Mouse (Mus musculus) testis, postnatal 14 days (tissue): ENCODE data around the gene Gm20388.

Source experiments
- DNase-seq: peaks from one replicate; pipeline ENCODE4 v3.0.0; 2021; ENCODE audit warnings: low spot score

Gene Gm20388

DNA sequence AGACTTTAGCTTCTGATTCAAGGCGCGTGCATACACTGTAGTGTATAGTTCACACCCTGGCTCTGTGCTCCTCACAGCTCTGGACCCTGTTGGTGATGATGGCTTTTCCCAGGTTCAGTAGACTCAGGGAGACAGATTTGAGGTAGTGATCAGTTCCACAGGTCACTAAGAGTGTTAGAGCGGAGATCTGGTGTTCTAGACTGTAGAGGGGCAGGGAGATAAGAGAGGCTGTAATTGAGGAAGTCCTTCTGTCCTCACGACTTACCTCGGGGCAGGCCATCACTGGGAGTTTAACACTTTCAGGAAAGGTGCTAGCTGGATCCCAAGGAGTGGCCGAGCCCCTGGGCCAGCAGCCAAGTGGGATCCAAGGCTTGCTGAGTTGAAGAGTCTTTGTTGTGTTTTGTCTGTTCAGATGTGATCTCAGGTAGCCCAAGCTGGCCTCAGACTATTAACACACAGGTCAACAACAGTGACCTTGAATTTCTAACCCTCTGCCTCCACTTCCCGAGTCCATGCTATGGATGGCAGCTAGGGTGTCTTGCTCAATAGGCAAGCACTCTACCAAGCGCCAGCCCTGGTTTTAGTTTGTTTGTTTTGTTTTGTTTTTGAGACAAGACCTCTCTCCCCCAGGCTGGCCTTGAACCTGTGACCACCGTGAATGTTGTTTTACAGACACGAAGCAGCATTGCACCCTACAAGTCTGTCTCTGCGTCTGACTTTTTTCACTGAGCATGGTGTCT is 564.0 kb downstream of the Gm20388 start:
- no peak for DNase-seq

DNA sequence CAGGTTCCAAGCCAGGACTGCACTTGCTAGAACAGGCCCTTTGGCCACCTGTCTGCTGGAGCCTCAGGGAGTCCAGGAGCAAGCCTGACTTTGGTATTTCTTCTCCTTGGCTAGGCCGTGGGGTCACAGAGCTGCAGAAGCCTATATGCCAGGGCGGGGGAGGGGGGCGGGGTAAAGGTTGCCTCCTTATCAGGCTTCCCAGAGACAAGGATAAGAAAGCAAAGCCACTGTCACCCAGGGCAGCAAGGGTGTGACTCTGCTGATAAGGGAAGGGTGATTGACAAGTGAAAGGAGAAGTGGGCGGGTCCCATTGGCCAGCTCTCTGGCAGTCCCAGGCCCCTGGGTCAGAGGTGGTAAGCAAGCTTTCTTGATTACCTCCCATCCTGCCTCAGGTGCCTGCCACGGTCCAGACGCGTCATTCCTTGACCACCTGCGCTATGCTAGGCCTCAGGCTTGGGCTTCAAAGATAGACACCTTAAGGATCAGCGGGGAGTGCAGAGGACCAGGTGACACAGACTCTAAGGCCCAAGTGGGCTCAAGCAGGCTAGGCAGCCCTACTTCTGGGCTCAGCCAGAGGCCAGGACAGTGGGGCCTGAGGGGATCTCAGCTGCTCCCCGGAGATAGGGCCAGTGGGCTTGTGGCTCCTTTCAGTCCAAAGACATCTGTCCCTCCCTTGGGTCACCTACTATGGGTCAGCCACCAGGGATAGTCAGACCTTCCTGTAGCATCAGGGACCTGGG is 565.0 kb downstream of the Gm20388 start:
- no peak for DNase-seq

DNA sequence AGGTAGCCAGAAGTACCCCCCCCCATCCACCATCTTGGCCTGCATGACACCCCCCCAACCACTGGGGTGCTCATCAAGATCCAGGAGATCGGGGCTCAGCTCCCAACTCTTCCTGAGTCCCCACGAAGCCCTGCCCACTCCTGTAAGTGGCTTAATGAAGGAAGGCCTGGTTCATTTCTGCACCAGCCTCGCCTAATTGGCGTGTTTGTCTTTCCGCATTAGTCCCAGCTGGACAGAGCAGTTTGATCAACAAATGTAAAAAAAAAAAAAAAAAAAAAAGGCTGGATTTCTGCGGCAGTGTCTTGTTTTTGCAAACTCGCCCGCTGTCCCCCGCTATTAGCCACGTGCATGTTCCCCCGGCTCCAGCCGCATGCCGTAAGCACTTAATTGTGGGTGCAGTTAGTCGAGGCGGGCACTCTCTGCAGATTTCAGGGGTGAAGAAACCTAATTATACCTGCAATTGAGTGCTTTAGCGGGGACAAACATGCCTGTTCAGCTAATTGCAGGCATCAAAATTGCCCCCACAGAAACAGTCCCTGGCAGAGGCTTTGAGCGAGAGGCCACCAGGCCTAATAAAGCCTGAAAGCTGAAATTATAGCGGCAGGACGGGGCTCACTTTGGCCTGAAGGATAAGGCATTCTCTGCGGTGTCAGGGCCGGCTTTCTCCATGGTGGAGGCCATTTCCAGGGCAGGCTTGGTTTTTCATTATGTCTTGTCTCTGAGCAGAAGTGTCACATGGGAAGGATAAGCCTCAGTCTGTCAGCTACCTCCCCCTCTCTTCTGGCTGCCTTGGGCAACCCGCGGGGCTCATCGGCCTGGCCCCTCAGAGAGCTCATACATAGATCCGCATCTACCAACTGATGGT is 566.3 kb downstream of the Gm20388 start:
- no peak for DNase-seq

DNA sequence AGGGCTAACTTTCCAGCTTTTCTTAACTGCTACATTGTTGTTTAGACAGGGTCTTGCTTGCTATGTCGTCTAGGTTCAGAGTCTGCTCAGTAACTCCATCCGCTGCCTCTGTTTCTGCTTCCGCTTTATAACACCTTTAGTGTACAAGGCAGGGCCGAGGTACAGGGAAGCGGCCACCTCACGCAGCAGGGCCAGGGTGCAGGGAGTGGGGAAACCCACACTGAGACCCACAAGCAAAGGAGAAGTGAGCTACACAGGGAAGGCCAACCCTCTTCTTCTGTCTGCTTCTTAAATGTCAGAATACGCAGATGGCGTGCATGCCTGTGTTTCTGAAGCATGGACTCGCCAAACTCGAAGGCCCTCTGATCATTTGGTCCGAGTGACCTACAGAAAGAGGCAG is 568.1 kb downstream of the Gm20388 start:
- DNase-seq, result no peak

DNA sequence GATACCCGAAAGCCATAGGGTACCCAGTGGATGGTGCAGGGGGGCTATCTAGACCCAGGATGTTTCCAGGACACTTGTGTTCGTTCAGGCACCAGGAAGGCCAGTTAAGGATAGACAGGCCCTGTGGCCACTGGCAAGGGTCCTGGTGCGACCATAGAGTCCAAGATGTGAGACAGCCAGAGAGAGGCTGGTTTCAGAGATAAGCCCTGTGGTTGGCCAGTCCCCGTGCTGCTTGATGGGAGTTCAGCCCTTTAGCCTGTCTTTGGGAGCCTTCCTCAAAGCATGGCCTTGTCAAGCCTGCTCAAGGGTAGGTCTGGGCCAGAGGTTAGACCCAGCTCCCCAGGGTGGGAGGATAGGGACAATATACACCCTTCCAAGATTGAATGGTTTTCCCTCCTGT is 569.0 kb downstream of the Gm20388 start:
- DNase-seq, result no peak

DNA sequence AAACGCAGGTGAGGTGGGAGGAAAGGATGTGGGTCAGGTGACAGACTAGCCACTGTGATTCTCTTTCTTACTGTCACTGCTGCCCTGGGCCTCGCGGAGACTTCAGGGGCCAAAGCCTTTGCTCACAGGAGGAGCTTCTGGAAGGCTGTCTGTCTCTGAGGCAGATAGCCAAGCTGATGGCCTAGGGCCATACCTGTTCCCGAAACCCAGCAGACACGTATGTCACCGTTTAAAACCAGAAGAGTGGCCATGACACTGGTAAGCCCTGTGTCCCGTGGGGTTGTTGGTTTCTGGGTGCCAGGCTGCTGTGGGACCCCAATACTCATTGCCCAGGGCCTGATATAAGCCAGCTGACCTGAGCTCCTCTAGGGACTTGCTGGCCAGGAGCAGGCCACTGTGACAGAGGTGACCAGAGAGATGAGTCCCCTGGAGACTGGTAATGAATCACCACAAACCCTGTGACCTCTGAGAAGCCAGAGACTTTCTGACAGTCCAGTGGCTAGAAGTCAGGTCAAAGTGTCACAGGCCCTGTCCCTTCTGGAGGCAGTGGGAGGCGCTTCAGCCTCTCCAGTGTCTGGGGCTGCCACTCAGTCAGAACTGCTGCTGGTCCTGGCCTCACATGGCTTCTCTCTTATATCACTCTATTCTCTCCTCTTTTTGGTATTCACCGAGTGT is 571.5 kb downstream of the Gm20388 start:
- DNase-seq, result no peak

DNA sequence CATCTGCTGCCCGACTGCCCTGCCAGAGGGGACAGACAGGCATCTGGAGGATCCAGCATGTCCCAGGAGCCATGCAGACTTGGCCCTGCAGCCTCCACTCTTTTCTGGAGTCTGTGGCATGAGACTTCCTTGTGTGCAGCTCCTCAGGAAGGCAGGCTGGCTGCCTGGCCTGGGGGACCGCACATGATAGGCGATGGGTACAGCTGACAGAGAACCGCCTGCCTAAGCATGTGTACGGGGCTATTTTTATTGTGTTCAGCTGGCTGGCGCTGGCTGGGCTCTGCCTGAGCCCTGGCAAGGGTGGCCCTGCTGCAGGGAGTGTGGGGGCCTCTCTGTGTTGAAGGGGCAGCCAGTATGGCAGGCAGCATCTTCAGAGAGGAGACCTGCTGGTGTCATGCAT is 573.8 kb downstream of the Gm20388 start:
- no peak for DNase-seq

DNA sequence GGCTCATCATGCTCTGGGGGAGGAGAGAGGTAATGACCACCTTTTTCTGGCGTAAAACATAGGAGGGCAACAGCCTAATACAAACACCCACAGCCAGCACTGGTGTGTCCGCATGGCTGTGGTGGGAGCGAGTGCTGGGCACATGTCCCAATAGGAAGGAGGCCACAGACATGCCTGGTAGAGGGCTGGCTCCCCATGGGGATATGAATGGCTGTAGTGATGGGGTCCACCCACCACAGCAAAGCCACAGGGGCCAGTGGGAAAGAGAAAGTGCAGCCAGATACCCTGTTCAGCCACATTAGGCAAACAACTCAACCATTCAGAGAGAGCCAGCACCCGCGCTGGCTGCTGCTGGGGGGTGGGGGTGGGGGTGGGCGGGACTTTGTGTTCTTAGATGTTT is 574.5 kb downstream of the Gm20388 start:
- no peak for DNase-seq

DNA sequence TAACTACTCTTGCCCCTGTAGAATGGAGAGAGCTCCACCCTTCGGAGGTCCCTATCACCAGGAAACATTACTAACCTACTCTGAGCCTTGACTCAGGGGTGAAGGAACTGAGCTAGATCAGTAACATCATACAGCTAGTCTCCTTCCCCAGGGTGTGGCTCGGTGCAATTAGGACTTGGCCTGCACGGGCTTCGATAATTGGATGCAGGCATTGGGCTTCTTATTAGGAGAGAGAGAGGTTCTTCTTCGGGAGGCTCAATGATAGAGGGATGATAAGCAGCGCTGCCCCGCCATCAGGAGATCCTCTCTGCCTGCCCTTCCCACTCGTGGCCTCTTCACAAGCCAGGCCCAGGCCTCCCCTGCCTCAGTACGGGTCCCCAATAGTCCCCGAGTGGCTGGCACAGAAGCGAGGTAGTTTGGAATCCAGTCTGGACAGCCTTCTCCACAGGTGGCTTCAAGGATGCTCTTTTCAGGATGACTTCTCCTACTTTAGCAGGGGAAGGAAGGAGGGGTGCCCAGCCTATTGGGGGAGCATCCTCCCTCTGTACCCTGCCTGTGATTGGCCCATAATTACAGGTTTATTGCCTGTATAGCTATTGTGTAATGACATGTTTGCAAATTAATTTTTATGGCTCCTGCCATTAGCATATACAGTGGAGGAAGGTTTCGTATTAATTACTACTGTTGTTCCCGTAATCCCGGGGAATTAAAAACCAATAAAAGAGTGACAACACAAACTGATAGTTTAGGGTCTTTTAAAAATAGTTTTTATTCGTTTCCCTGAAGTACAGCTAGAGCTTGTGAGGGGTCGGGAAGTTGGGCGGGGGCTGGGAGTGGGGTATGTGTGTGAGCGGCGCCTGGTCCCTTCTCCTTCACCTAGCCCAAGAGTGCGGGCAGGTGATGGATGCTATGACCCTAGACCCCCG is 575.2 kb downstream of the Gm20388 start:
- no peak for DNase-seq

DNA sequence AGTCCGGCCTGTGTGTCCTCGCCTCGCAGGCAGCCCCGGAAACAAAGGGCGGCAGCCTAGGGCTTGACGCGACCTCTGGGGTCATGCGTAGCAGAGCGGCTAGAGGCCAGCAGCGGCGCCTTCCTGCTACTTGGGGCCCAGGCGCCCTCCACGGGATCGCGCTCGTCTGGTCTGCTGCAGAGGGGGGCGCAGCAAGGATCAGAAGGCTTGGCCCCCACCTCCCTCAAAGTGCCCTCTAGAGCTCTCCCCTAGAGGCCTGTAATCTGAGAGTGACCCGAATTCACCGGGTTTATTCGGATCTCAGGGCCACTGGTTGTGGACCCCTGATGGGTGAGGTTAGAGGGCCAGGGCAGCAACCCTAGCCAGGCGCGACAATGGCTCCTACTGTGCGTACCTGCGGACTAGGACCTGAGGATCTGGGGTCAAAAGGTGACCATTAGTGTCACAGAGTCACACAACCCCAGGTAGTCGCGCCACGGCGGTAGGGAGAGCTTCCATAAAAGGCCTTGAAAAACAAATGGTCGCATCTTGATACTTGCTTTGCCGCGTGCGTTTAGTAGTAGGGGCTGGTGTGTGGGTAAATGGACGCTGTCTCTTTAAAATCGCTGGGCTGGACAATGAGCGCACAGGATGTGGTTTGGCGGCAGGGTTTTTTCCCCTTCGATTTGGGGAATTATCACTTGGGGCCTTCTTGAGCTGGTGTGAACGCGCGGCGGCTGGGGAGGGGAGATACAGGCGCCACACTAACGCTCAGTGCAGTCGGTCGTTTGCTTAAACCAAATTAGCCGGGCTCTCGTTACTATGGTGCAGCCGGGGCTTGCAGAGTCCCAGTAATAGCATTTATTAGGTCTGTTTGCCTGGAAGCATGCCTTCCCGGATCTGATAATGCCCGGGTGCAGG is 576.1 kb downstream of the Gm20388 start:
- peak; percentile 34 for DNase-seq

DNA sequence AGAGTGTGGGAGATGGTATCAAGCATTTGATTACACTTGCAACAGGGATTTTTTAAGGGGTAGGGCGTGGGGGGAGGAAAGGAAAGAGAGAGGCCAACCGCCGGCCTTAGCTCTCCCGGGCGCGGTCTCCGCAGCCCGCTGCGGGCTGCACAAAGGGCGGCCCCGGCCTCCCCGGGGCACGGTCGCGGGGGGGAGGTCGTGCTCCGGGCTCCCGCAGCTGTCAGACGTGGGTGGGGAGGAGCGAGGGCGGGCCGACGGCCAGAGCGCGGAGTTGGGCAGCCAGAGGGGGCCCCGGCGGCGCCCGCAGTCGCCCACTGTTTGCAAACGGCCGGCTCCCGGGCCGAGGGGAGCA is 576.7 kb downstream of the Gm20388 start:
- DNase-seq, result no peak

DNA sequence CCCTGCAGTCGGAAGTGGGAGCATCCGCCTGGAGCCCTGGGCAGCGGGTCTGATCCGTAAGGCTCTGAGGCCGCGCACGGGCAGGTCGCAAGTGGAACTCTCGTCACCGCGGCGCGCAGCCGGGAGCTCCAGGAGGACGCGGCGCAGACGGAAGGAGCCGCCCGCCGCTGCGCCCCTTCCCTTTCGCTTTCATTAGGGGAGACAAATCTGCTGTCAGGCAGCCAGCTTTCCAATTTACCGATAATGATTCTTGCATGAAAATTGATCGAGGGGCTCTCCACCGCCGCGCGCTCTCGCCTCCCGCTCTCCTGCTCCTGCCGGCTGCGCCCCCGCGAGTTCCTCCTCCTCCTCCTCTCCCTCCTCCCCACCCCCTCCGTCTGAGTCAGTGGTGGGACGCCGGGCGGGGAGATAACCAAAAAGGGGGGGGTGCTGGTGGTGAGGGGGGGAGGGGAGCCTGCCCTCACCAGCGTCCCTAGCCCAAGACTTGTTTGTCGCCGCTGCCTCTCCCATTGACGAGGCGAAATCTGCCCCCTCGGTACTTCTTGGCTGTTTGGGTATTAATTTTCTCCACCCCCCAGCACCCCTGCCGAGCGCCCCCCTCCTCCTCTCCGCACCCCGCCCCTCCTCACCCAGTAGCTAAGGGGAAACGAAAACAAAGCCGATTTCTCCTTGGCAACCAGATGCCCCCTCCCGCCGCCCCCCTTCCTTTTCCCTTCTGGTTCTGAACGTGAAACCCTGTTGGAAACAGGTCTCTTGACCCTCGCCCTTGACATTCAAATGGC is 577.3 kb downstream of the Gm20388 start:
- peak; percentile 47 for DNase-seq

DNA sequence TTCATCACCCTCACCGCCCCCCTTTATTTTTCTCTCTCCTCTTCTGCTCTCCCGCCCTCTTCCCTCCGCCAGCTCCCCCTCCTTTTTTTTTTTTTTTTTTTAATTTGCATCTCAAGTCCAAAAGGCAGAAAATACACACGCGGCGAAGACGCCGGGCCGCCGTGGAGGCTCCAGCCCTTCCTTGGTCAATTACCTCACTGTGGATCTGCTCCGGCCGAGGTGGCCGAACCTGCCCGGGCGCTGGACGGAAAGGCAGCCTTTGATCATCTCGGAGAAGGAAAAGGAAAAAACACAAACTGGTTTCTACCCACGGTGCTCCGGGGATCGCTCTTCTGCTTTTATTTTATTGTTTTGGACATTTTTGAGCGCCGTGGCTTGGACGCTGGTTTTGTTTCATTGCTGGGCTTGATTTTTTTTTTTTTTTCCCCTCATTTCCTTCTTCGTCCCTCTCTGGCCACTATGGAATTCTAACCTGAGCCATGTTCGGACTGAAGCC is 578.0 kb downstream of the Gm20388 start:
- no peak for DNase-seq

DNA sequence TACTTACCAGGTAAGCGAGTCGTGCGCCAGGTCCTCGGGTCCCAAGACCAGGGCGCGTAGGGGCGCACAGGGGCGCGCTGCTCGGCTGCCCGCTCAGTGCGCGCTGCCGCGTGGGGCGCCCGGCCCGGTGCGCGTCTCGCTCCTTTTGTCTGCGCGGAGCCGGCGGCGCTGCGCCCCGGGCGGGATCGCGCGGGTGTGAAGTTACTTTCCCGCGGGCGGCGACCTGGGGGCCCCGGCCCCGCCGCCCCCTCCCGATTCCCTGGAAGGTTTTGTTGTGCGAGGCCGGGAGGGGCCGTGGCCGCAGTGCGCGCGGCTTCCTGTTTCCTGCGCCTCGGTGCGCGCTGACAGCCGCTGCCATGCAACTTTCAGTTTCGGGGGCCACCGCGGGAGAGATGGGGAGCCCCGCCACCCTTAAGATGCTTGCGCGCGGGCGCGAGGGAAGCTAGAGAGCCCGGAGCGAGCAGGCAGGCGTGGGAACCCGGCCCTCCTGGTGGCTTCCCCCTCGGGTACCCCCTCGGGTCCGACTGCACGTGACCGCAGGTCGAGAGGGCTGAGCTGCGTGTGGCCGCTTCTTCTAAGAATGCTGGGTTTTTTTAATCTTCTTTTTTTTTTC is 578.6 kb downstream of the Gm20388 start:
- peak; percentile 60 for DNase-seq

DNA sequence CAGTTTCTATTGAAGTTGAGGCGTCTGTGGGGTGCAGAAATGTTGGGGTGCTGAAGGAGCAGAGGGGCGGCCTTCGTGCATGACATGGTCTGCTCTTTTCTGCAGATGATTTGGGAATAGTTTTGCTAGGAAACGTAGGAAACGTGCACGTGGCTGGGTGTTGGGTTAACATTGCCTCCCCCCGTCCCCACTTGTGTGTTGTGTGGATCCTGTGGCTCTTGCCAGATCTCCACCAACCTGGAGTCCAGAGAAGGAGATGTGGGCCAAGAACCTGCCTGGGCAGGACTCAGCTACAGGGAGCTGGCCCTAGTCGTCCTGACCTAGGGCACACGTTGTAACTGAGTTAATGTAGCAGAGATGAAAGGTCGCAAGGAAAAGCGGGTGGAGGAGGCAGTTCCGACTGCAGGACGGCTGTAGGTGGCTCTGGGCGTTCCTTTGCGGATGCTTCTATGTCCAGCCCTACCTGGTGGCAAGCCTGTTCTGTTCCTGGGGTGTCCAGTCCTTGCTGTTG is 579.2 kb downstream of the Gm20388 start:
- peak; percentile 29 for DNase-seq

DNA sequence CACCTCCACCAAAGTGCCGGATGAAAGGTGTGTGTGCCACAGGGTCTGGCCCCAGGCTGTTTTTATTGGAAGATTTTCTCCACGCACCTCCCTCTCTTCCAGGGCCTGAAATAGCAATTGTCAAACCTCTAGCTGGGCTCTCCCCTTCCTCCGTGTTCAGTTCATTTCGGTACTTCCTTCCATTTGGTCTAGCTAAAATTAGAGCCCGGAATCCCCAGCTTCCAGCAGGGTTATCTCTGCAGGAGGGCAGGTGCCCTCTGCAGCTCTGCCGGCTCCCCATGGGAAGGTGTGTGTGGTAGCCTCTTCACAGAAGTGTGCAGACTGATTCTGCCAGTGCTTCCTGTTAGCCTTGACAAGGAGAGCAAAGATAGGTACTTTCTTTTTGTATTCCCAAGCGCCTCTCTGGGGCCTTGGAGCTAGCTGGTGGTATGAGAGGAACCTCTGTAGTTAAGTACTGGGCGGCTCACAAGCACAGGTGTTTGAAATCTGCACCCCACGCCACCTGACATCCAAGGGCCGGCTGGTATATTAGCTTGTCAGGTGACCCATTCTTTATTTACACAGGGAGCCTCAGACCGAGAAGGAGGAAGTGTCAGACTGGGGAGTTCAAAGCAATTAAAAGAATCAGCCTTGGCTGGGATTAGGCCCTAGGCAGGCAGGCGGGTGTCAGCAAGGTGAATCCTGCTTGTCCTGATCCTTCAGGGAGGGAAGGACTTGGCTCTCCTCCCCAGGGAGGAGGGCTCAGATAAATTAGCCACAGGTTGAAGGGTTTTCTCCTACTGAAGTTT is 579.9 kb downstream of the Gm20388 start:
- DNase-seq, result no peak

DNA sequence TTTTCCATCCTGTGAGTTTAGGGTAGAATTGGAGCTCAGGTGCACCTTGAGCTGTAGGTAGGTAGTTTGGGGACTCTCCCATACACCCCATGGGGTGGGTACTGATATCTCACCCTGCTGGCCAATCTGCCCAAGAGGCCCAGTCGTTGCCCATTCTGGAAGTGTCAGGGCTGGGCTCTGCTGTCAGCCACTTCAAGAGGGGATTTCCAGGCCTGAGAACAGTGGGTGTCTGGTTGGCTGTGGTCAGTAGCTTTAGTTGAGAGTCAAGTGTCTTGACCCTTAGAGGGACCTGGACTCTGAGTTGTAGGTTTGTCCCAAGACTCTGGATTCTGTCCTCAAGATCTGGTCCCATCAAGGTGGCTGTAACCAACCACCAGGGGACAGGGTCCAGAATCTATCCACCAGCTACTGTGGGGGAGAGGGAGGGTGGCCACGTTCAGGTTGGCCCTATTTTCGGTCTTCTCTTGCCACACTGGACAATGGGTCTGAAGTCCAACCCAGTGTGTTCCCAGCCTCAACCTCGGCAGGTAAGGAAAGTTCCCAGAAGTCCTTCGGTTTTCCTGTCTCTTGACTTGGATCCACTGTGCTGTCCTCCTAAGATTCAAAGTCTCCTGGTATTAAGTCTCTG is 580.6 kb downstream of the Gm20388 start:
- no peak for DNase-seq
